Mouse (Mus musculus) neural tube, embryonic 11.5 days (tissue): ENCODE measurements around the gene Olfr145. TPM values are rescaled to one million over a fixed set of nuclear protein-coding genes. Genes with fewer than 3 reads are reported as not detected.

Source experiments
- ATAC-seq: fragments of 200-750 bp; cut with Nextera tagmentation; 2 replicates; pipeline ENCODE4 v1.8.0; 2017; ENCODE audit warnings: moderate number of reproducible peaks, mild to moderate bottlenecking, moderate TSS enrichment, moderate library complexity; ENCODE audit not compliant: insufficient read depth, low FRiP score, low TSS enrichment
- DNase-seq: peaks from one replicate; pipeline ENCODE4 v3.0.0-alpha.2; 2015; ENCODE audit warnings: low spot score
- H3K27ac ChIP-seq: fragments of 300-500 bp; sonication (generic); 2 replicates; pipeline ENCODE4 v1.5.1; 2014; ENCODE audit warnings: low read depth, mild to moderate bottlenecking, low read length
- H3K27me3 ChIP-seq: fragments of 300-500 bp; sonication (generic); 2 replicates; pipeline ENCODE4 v1.6.1; 2014; ENCODE audit warnings: mild to moderate bottlenecking, low read length, mixed read lengths; ENCODE audit not compliant: control insufficient read depth, insufficient read depth
- H3K36me3 ChIP-seq: fragments of 300-500 bp; sonication (generic); 2 replicates; pipeline ENCODE4 v1.6.1; 2014; ENCODE audit warnings: mild to moderate bottlenecking, low read length, moderate library complexity, mixed read lengths; ENCODE audit not compliant: control insufficient read depth, insufficient read depth
- H3K4me1 ChIP-seq: fragments of 300-500 bp; sonication (generic); 2 replicates; pipeline ENCODE4 v1.6.1; 2014; ENCODE audit warnings: low read length, mixed read lengths; ENCODE audit not compliant: control insufficient read depth, insufficient read depth
- H3K4me2 ChIP-seq: fragments of 300-500 bp; sonication (generic); 2 replicates; pipeline ENCODE4 v1.6.1; 2014; ENCODE audit warnings: low read depth, mild to moderate bottlenecking, moderate library complexity
- H3K4me3 ChIP-seq: fragments of 300-500 bp; sonication (generic); 2 replicates; pipeline ENCODE4 v1.5.1; 2014; ENCODE audit warnings: low read depth, low read length
- H3K9ac ChIP-seq: fragments of 300-500 bp; sonication (generic); 2 replicates; pipeline ENCODE4 v1.6.1; 2014; ENCODE audit warnings: mild to moderate bottlenecking, low read length
- H3K9me3 ChIP-seq: fragments of 300-500 bp; sonication (generic); 2 replicates; pipeline ENCODE4 v1.6.1; 2016; ENCODE audit warnings: low read length; ENCODE audit not compliant: control insufficient read depth
- WGBS: fragments of 180-500 bp; shearing (Covaris S2); extraction: QIAGEN DNeasy Blood & Tissue Kit; methylation state at CpG from one replicate; pipeline ENCODE4 v1.1.7; 2014; 5-methylcytosine and 5-hydroxymethylcytosine counted together
- polyA plus RNA-seq: library from polyadenylated mRNA; unstranded; fragments of >200 nt; fragmentation: Nextera tagmentation; extraction: Ambion mirVana; gene quantifications from 2 replicates; pipeline ENCODE4 v1.2.1, GENCODE M21; 2014

The Olfr145 gene
- polyA plus RNA-seq, 1 experiment from 2014 or later: not detected

GRCm38 (mm10) chr9:37917540-37917939 lies 21.0 kb downstream of the Olfr145 start, which contains the start of gene Olfr878:
Olfr878 (plus strand) TSS chr9:37917840.
- ATAC-seq: no peak
- DNase-seq: no peak
- H3K4me1 ChIP-seq: no peaks in the 10 kb centered on the region
- no peak within 1 kb of the TSS for H3K4me3 ChIP-seq
- 80% methylated on average over 2 of the region's 2 CpGs for WGBS
- H3K9ac ChIP-seq: no peak within 1 kb of the TSS
- H3K27ac ChIP-seq: no peak within 1 kb of the TSS
- H3K4me2 ChIP-seq: no peak within 1 kb of the TSS
- H3K27me3 ChIP-seq: no peaks in the 10 kb centered on the region
- H3K9me3 ChIP-seq: no peaks in the 10 kb centered on the region
- H3K36me3 ChIP-seq: no peaks in the 10 kb centered on the region

DNA sequence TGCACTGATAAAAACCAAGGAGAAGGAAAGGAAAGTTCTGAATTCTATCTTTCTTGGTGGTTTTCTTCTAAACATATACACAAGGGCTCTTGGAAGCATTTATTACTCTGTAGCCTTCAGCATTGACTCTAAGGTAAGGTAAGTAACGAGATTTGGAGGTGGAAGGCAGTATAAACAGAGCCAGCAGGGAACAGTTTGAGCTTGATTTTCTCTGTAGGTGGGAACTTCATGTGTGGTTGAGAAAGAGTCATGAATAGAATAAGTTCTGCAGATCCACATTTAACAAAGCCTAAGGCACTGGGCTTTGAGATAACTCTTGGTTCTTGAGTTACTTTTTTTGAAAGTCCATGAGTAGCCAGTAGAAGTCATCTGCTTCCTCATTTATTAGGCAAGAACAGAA lies 21.5 kb downstream of the Olfr145 start:
- Histone ChIP-seq H3K9ac (no peak overlapping the region), H3K27me3 (no peaks in the 10 kb centered on the region), H3K4me2 (no peak overlapping the region), H3K4me3 (no peak overlapping the region), H3K27ac (no peak overlapping the region), H3K4me1 (no peaks in the 10 kb centered on the region), H3K36me3 (no peaks in the 10 kb centered on the region), H3K9me3 (no peaks in the 10 kb centered on the region)
- DNase-seq (no peak), ATAC-seq (no peak)
- WGBS: 69% methylated on average over 1 of the region's 1 CpGs

DNA sequence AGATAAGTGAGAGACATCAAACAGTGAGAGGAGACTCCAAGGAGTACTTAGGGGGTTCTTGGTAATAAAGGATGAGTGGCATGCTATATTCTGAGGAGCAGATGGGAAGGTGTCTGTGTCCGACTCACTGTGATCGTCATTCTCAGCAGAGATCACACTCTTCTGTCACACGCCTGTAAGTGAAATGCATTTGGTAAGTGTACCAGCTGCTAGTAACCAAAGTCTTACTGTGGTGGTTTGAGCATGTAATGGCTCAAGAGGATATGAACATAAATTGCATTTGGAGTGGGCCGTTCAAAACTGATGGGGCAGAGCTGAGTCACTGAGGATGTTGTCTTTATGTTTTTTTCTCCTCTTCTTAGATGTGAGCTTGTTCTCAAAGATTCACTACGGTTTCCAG lies 27.7 kb downstream of the Olfr145 start:
- no peaks in the 10 kb centered on the region for H3K27me3 ChIP-seq
- H3K4me3 ChIP-seq: no peak overlapping the region
- DNase-seq (no peak), ATAC-seq (no peak)
- no peak overlapping the region for H3K27ac ChIP-seq
- H3K4me1 ChIP-seq: no peaks in the 10 kb centered on the region
- no peaks in the 10 kb centered on the region for H3K9me3 ChIP-seq
- no peak overlapping the region for H3K9ac ChIP-seq
- 72% methylated on average over 5 of the region's 5 CpGs for WGBS
- H3K4me2 ChIP-seq: no peak overlapping the region
- H3K36me3 ChIP-seq: no peaks in the 10 kb centered on the region

- Histone ChIP-seq H3K4me1 (no peaks in the 10 kb centered on the region), H3K27ac (no peak overlapping the region), H3K27me3 (no peaks in the 10 kb centered on the region), H3K9ac (no peak overlapping the region), H3K4me3 (no peak overlapping the region), H3K9me3 (no peaks in the 10 kb centered on the region), H3K36me3 (no peaks in the 10 kb centered on the region), H3K4me2 (no peak overlapping the region)
- WGBS: 57% methylated on average over 2 of the region's 2 CpGs
- ATAC-seq (no peak), DNase-seq (no peak)
Observed at GRCm38 (mm10) chr9:37925445-37925844, 28.9 kb downstream of the Olfr145 start.

DNA sequence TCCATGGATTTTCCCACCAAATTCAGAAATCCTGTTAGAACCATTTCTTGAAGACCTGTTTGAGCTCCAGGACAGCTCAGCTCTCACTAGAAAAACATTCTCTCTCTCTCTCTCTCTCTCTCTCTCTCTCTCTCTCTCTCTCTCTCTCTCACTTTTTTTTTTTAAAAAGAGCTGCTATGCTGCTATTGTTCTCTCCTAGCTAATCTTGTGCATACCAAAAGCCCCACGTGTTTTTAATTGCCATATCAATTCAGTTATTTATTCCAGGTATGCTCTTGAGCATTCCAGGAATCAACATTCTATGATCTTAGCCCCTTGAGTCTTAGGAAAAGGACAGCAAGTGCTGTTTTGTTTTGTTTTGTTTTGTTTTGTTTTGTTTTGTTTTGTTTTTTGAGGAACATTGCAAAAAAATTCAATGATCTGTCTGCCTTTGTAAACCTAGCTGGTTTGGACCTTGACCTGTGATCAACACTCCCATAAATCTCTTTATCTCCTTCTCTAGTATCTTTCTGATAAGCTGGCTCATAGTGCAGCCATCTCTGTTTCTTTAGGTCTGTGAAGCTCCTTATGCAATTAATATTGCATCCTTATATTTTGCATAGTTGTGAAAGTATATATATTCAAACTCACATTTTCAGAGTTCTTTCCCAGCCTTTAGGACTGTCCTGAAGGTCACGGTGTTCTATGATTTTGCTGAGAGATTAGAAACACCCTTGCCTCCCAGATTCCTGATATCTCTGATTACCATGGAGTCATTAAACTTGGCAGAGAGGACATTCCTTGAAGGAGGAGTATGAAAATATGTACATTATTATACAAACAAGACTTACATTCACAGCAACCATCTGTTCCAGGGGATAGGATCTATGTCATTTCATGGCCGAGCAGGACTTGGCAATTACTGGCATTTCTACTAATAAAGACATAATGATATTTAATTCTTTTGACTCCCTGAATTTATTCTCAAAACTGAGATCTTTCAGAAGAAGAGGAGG lies 29.8 kb downstream of the Olfr145 start:
- no peak overlapping the region for H3K9ac ChIP-seq
- no peak overlapping the region for H3K4me3 ChIP-seq
- WGBS: 74% methylated on average over 3 of the region's 3 CpGs
- DNase-seq (no peak), ATAC-seq (no peak)
- no peaks in the 10 kb centered on the region for H3K36me3 ChIP-seq
- H3K4me2 ChIP-seq: no peak overlapping the region
- H3K27me3 ChIP-seq: no peaks in the 10 kb centered on the region
- no peak overlapping the region for H3K27ac ChIP-seq
- H3K4me1 ChIP-seq: no peaks in the 10 kb centered on the region
- no peaks in the 10 kb centered on the region for H3K9me3 ChIP-seq

GRCm38 (mm10) chr9:37932519-37932918 lies 36.0 kb downstream of the Olfr145 start:
- no peaks in the 10 kb centered on the region for H3K36me3 ChIP-seq
- H3K4me2 ChIP-seq: no peak overlapping the region
- WGBS: 8% methylated on average over 11 of the region's 11 CpGs
- no peaks in the 10 kb centered on the region for H3K27me3 ChIP-seq
- no peak overlapping the region for H3K27ac ChIP-seq
- H3K4me3 ChIP-seq: no peak overlapping the region
- DNase-seq: peak; percentile 68
- H3K4me1 ChIP-seq: no peaks in the 10 kb centered on the region
- no peak overlapping the region for H3K9ac ChIP-seq
- peak; percentile 55 for ATAC-seq
- no peaks in the 10 kb centered on the region for H3K9me3 ChIP-seq

DNA sequence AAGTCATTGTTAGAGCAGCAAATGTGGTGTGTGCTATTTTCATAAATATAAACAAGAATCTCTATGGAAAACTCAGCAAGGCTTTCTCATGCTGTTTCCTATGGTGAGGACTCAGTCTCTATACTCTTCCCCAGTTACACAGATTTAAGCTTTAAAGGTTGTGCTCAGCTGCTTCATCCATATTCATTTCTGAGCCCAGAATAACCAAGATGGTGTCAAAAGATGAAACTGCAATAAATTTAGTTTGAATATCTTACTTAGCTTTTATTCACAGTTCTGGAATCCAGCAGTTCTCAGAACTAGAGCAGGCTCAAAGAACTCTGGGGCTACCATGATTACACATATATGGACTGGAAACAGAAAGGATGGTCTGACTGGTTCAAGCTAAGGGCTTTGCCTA lies 37.6 kb downstream of the Olfr145 start:
- ATAC-seq (no peak), DNase-seq (no peak)

DNA sequence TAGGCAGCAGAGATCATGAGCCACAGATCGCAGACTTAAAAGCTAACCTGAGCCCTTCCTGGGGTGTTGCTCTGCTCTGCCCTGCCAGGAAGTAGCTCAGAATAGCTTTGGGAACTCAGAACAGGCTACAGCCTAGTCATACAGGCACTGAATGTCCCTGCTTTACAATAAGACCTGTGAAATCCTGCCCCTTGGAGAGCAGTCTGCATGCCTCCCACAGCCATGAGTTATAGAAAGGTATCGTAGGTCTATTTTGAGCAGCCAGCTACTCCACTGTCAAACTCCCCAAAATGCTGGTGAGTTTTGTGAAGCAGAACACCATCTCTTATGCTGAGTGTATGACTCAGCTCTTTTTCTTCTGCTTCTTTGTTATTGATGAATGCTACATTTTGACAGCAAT lies 44.6 kb downstream of the Olfr145 start:
- Histone ChIP-seq H3K4me2 (no peak overlapping the region), H3K27me3 (no peaks in the 10 kb centered on the region), H3K4me1 (no peaks in the 10 kb centered on the region), H3K27ac (no peak overlapping the region), H3K36me3 (no peaks in the 10 kb centered on the region), H3K9me3 (no peaks in the 10 kb centered on the region), H3K9ac (no peak overlapping the region), H3K4me3 (no peak overlapping the region)
- ATAC-seq (no peak), DNase-seq (no peak)
- WGBS: 100% methylated on average over 2 of the region's 2 CpGs

More for the DNA sequence above, 37.6 kb downstream of the Olfr145 start:
- no peak overlapping the region for H3K4me2 ChIP-seq
- H3K36me3 ChIP-seq: no peaks in the 10 kb centered on the region
- H3K27ac ChIP-seq: no peak overlapping the region
- no peak overlapping the region for H3K9ac ChIP-seq
- no peaks in the 10 kb centered on the region for H3K9me3 ChIP-seq
- no peaks in the 10 kb centered on the region for H3K4me1 ChIP-seq
- H3K4me3 ChIP-seq: no peak overlapping the region
- no peaks in the 10 kb centered on the region for H3K27me3 ChIP-seq
